8 mouse cellular contexts compared by ENCODE assay signal in the genomic region with DNA sequence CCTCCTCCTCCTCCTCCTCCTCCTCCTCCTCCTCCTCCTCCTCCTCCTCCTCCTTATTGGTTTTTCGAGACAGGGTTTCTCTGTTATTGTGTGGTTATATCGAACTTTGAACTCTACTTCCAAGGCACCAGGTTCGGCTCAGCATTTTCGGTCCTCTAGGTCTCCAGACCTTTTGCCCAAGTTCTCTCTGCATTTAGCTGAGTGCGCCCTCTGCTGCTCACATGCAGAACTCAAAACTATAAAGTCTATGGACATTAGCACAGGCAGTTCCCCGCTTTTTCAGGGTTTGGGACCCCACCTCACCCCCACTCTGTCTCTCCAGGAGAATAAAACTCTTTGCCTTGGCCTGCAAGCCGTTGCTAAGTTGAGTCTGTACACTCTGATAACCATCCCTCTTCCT. TPM values are rescaled to one million over a fixed set of nuclear protein-coding genes. Genes with fewer than 3 reads are reported as not detected.
DNase-seq lines count a peak whose midpoint lies in the region; ATAC-seq and TF ChIP-seq lines count a peak whose summit lies in the region.

No protein-coding gene starts in this region.

- H3K36me3 ChIP-seq in kidney, embryonic 15.5 days, result no peaks in the 10 kb centered on the region
- H3K36me3 ChIP-seq in ES-E14 (ENCODE audit: control insufficient read depth, insufficient read depth, low read length, poor library complexity, severe bottlenecking), result no peaks in the 10 kb centered on the region

- H3K4me1 ChIP-seq in kidney, embryonic 15.5 days, result no peaks in the 10 kb centered on the region; the same call in 1 of the 2 replicates
- H3K4me1 ChIP-seq in ES-E14 (ENCODE audit: control insufficient read depth in 2 of 2, insufficient read depth in 2 of 2, low read length in 2 of 2, poor library complexity in 1 of 2), result 0 out of 4 replicates have a peak, but pooled peaks cover 0 to 2% of the 10 kb centered on the region in 2 experiments

- H3K9ac ChIP-seq in kidney, embryonic 15.5 days, result no peak overlapping the region
- H3K9ac ChIP-seq in ES-E14 (ENCODE audit: insufficient read depth, low read depth, low read length, poor library complexity, severe bottlenecking), result no peak overlapping the region

- peak; percentile 70 for DNase-seq in kidney, adult 11 months
- no peak for DNase-seq in ES-E14 (ENCODE audit: low read depth, low spot score)
- DNase-seq in cerebellum, adult 18-20 months, result peak; percentile 80 to 82
- peak; percentile 62 for DNase-seq in gastrocnemius, postnatal 14 days
- DNase-seq in left cerebral cortex, adult 18-20 months (ENCODE audit: low spot score in 2 of 2), result peak; percentile 66 to 75
- DNase-seq in urinary bladder, postnatal 25 days (ENCODE audit: low spot score), result peak; percentile 76

- 30% methylated on average over 6 of the region's 7 CpGs for WGBS in kidney, embryonic 15.5 days

- H3K4me3 ChIP-seq in kidney, embryonic 15.5 days (replicated peaks), result no peak overlapping the region
- no peak overlapping the region for H3K4me3 ChIP-seq in ES-E14 (ENCODE audit: insufficient read depth in 1 of 2, low read depth in 1 of 2, low read length in 2 of 2, poor library complexity in 1 of 2, severe bottlenecking in 1 of 2)

- H3K27ac ChIP-seq in kidney, embryonic 15.5 days, result no peak overlapping the region
- no peak overlapping the region for H3K27ac ChIP-seq in ES-E14 (ENCODE audit: insufficient read depth, low read depth, low read length, poor library complexity, severe bottlenecking)

- H3K9me3 ChIP-seq in kidney, embryonic 15.5 days (replicated peaks), result no peaks in the 10 kb centered on the region
- H3K9me3 ChIP-seq in ES-E14 (ENCODE audit: control insufficient read depth, insufficient read depth, low read depth, low read length), result no peaks in the 10 kb centered on the region

- in situ Hi-C loops in ES-E14 (cut with MboI; ENCODE audit: low sequenced_read_pairs in 2 of 2, unreplicated experiment in 2 of 2), result no loop called here

- H3K27me3 ChIP-seq in kidney, embryonic 15.5 days, result peaks cover 10% of the 10 kb centered on the region

- ATAC-seq in kidney, embryonic 15.5 days (replicated peaks; ENCODE audit: low FRiP score), result no peak
- peak; percentile 79 for ATAC-seq in neutrophil, adult 5-6 weeks (ENCODE audit: extremely low read depth, insufficient number of reproducible peaks, low FRiP score, poor library complexity, severe bottlenecking)

- no peak overlapping the region for H3K4me2 ChIP-seq in kidney, embryonic 15.5 days

- intact Hi-C loops in gastrocnemius, postnatal 14 days (cut with DNase I; ENCODE audit: low total_unique reads), result loop anchor here (5.0 to 10.0 kb wide), 2 partner anchors 45 to 127 kb away; no protein-coding TSS in a partner anchor

TF ChIP-seq in ES-E14, 5 proteins besides CTCF, POLR2A, EP300 and RAD21:
- TF ChIP-seq ZC3H11A (IDR thresholded peaks at IDR 0.05; ENCODE audit: borderline replicate concordance, low read depth, low read length) (peak; percentile 74), MAFK (IDR thresholded peaks at IDR 0.05; ENCODE audit: insufficient read depth, low read depth, low read length) (no peak), CHD2 (IDR thresholded peaks at IDR 0.05; ENCODE audit: low read depth, low read length) (no peak), ZNF384 (IDR thresholded peaks at IDR 0.05; ENCODE audit: low read depth, low read length) (no peak), HCFC1 (IDR thresholded peaks at IDR 0.05; ENCODE audit: borderline replicate concordance, insufficient read depth, low read length) (no peak)

RNA-seq across cellular contexts. Expression of a gene that starts 17.4 kb away (rescaled TPM):
- polyA plus RNA-seq in kidney, embryonic 15.5 days (2015; fragmentation: Nextera tagmentation; extraction: Ambion mirVana), result 12.1 and 13.8 TPM in 2 replicates
- total RNA-seq in ES-E14 (2012; rRNA removed), result 10.7 and 13.4 TPM in 2 replicates
- total RNA-seq in gastrocnemius, postnatal 14 days (2021), result 10 to 100 TPM; 25.9 to 31.5 TPM
- 10 to 100 TPM; 81.7 to 82.1 TPM for total RNA-seq in left cerebral cortex, adult 18-20 months (2021)
- total RNA-seq in neutrophil, adult 5-6 weeks (2017), result 10.8 and 10.9 TPM in 2 replicates

RNA-seq across cellular contexts. Expression of a gene that starts 31.9 kb away (rescaled TPM):
- not detected in 2 replicates for polyA plus RNA-seq in kidney, embryonic 15.5 days (2015; fragmentation: Nextera tagmentation; extraction: Ambion mirVana)
- total RNA-seq in ES-E14 (2012; rRNA removed), result not detected in 2 replicates
- not detected for total RNA-seq in gastrocnemius, postnatal 14 days (2021)
- not detected for total RNA-seq in left cerebral cortex, adult 18-20 months (2021)
- total RNA-seq in neutrophil, adult 5-6 weeks (2017), result not detected in 2 replicates

RNA-seq across cellular contexts. Expression of a gene that starts 40.0 kb away (rescaled TPM):
- polyA plus RNA-seq in kidney, embryonic 15.5 days (2015; fragmentation: Nextera tagmentation; extraction: Ambion mirVana), result 69.3 and 75.1 TPM in 2 replicates
- total RNA-seq in ES-E14 (2012; rRNA removed), result 94.1 and 125 TPM in 2 replicates
- 1 to 10 TPM; 7.6 to 9.0 TPM for total RNA-seq in gastrocnemius, postnatal 14 days (2021)
- 10 to 100 TPM; 54.8 to 55.3 TPM for total RNA-seq in left cerebral cortex, adult 18-20 months (2021)
- 22.2 and 23.2 TPM in 2 replicates for total RNA-seq in neutrophil, adult 5-6 weeks (2017)

RNA-seq across cellular contexts. Expression of a gene that starts 58.6 kb away (rescaled TPM):
- polyA plus RNA-seq in kidney, embryonic 15.5 days (2015; fragmentation: Nextera tagmentation; extraction: Ambion mirVana), result 12.4 and 12.9 TPM in 2 replicates
- 4.9 and 5.8 TPM in 2 replicates for total RNA-seq in ES-E14 (2012; rRNA removed)
- 1 to 10 TPM; 2.7 to 4.1 TPM for total RNA-seq in gastrocnemius, postnatal 14 days (2021)
- total RNA-seq in left cerebral cortex, adult 18-20 months (2021), result 100 to 1,000 TPM; 163 to 164 TPM
- 104 and 118 TPM in 2 replicates for total RNA-seq in neutrophil, adult 5-6 weeks (2017)

RNA-seq across cellular contexts. Expression of a gene that starts 59.5 kb away (rescaled TPM):
- 543 and 552 TPM in 2 replicates for polyA plus RNA-seq in kidney, embryonic 15.5 days (2015; fragmentation: Nextera tagmentation; extraction: Ambion mirVana)
- total RNA-seq in ES-E14 (2012; rRNA removed), result 493 and 584 TPM in 2 replicates
- total RNA-seq in gastrocnemius, postnatal 14 days (2021), result 100 to 1,000 TPM; 128 to 142 TPM
- 100 to 1,000 TPM; 227 to 234 TPM for total RNA-seq in left cerebral cortex, adult 18-20 months (2021)
- total RNA-seq in neutrophil, adult 5-6 weeks (2017), result 104 and 115 TPM in 2 replicates
